Mouse (Mus musculus): Measurements from ENCODE around the gene Cnot4.

DNA sequence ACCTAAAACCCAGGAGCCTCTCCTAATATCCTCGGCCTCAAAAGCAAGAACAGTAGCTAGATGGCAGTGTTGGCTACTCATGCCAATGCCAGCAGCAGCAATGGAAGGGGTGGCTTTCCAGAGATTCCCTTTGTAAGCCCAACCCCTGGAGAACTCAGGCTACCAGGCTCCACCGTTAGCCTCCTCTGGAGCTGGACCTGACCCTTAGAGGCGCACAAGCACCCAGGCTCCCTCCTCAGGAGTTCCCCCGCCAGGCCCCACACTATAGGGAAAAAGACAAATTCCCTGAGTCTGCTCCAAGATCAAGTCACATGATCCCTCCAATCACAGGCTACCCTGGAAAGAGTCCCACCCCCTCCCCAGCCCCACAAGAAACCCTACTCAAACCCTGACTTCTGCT lies 134.4 kb downstream of the Cnot4 start:
- TF ChIP-seq CTCF (IDR thresholded peaks at IDR 0.05; ENCODE audit: control insufficient read depth, insufficient read depth, low read length) (no peak), POLR2A (IDR thresholded peaks at IDR 0.05; ENCODE audit: borderline replicate concordance, control insufficient read depth, low read depth, low read length) (no peak)
